Comparison of ENCODE assay signal across 7 mouse cellular contexts in genomic region chr8:92460129-92460953, GRCm38 (mm10).
DNase-seq lines count a peak whose midpoint lies in the region; ATAC-seq and TF ChIP-seq lines count a peak whose summit lies in the region.

No protein-coding gene starts in this region.

- WGBS in embryonic facial prominence, embryonic 14.5 days = under 1% methylated on average over 56 of the region's 93 CpGs
- under 1% methylated on average over 93 of the region's 93 CpGs for WGBS in intestine, embryonic 15.5 days
- 2% methylated on average over 93 of the region's 93 CpGs for WGBS in small intestine, adult 2 months

- H3K27me3 ChIP-seq in embryonic facial prominence, embryonic 14.5 days (replicated peaks; ENCODE audit: control insufficient read depth, insufficient read depth, low read length) = peaks cover 29% of the 10 kb centered on the region
- peaks cover 48% of the 10 kb centered on the region for H3K27me3 ChIP-seq in intestine, embryonic 15.5 days (replicated peaks)
- peaks cover 11% of the 10 kb centered on the region; the same call in 1 of the 2 replicates for H3K27me3 ChIP-seq in small intestine, adult 2 months (ENCODE audit: control insufficient read depth, insufficient read depth, low read length)

- H3K9ac ChIP-seq in embryonic facial prominence, embryonic 14.5 days (ENCODE audit: low read depth, low read length) = peak overlapping the region; percentile 59
- peak overlapping the region; percentile 28; the same call in 1 of the 2 replicates for H3K9ac ChIP-seq in intestine, embryonic 15.5 days

- ATAC-seq in embryonic facial prominence, embryonic 14.5 days (ENCODE audit: low read depth) = peak; percentile 68
- peak; percentile 66; the same call in 1 of the 2 replicates for ATAC-seq in intestine, embryonic 15.5 days
- no peak for ATAC-seq in megakaryocyte progenitor cell, adult 5-6 weeks (replicated peaks; ENCODE audit: poor library complexity)

- H3K4me3 ChIP-seq in embryonic facial prominence, embryonic 14.5 days (ENCODE audit: low read depth, low read length) = peak overlapping the region; percentile 59
- H3K4me3 ChIP-seq in intestine, embryonic 15.5 days (replicated peaks) = peak overlapping the region; percentile 52
- H3K4me3 ChIP-seq in small intestine, adult 2 months (ENCODE audit: low read depth, low read length) = peak overlapping the region; percentile 49

- no peaks in the 10 kb centered on the region for H3K4me1 ChIP-seq in embryonic facial prominence, embryonic 14.5 days (ENCODE audit: control insufficient read depth, insufficient read depth, low read length)
- peaks cover 9% of the 10 kb centered on the region; the same call in 1 of the 2 replicates for H3K4me1 ChIP-seq in intestine, embryonic 15.5 days (replicated peaks)
- no peaks in the 10 kb centered on the region for H3K4me1 ChIP-seq in small intestine, adult 2 months (ENCODE audit: control insufficient read depth, insufficient read depth, insufficient read length, low read length)

- peak; percentile 17 to 29 for DNase-seq in layer of hippocampus, postnatal 25 days (ENCODE audit: extremely low spot score in 1 of 2, low spot score in 1 of 2)
- DNase-seq in layer of hippocampus, adult 11-12 months (ENCODE audit: low spot score) = no peak
- DNase-seq in embryonic facial prominence, embryonic 14.5 days (ENCODE audit: low spot score) = peak; percentile 63
- DNase-seq in lung, postnatal 10 days = peak; percentile 10

- no peak for TF ChIP-seq CTCF in small intestine, adult 2 months (IDR thresholded peaks at IDR 0.05; ENCODE audit: extremely low read depth, insufficient read length, insufficient replicate concordance, low read depth, low read length)

- no peaks in the 10 kb centered on the region for H3K36me3 ChIP-seq in embryonic facial prominence, embryonic 14.5 days (ENCODE audit: control insufficient read depth, insufficient read depth, low read length)
- no peaks in the 10 kb centered on the region for H3K36me3 ChIP-seq in intestine, embryonic 15.5 days
- no peaks in the 10 kb centered on the region for H3K36me3 ChIP-seq in small intestine, adult 2 months (ENCODE audit: control insufficient read depth, insufficient read depth, low read length)

- H3K4me2 ChIP-seq in embryonic facial prominence, embryonic 14.5 days (ENCODE audit: low read depth, low read length) = peak overlapping the region; percentile 99
- H3K4me2 ChIP-seq in intestine, embryonic 15.5 days (replicated peaks) = peak overlapping the region; percentile 97

- no peak overlapping the region for H3K27ac ChIP-seq in embryonic facial prominence, embryonic 14.5 days (replicated peaks; ENCODE audit: low read depth, low read length)
- no peak overlapping the region for H3K27ac ChIP-seq in intestine, embryonic 15.5 days
- H3K27ac ChIP-seq in small intestine, adult 2 months (ENCODE audit: insufficient read depth, low read depth, low read length) = no peak overlapping the region

- TF ChIP-seq POLR2A in small intestine, adult 2 months (IDR thresholded peaks at IDR 0.05; ENCODE audit: low read depth, low read length) = no peak

- H3K9me3 ChIP-seq in embryonic facial prominence, embryonic 14.5 days (ENCODE audit: control insufficient read depth, low read length) = peaks cover 3% of the 10 kb centered on the region; the same call in 1 of the 2 replicates
- no peaks in the 10 kb centered on the region for H3K9me3 ChIP-seq in intestine, embryonic 15.5 days
